Mouse (Mus musculus): ENCODE measurements at regions not wholly inside any gene's neighbourhood (a gene's known extent, or its start where the extent isn't known, plus 50 kb on each side); places are given as distances from the start of the nearest gene placed in this dataset.

DNA sequence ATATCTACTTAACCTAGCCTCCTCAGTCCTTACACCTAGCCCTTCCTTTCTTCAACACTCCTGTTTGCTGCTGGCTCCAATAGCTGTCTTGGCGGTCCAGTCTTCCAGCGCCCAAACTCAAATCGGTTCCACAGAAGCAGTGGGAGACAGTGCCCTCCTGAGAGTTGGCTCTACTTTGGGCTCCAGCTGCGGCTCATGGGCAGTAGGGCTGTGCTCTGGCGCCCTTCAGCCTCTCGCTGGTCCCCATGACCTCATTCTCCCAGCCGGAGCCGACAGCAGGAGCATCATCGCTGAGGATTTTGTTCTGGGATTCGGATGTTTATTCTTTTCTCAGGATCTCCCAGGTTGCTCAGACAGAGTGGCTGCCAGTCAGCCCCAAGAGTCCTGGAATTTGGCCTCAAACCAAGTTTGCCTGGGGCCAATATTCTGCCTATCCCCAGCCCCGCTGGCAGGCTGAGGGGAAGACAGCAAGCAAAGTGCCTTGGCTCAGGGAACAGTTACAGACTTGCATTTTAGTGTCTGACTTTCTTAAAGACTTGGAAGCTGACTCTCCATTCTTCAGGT, 64.1 kb upstream of the Pax6 start:
- DNase-seq (ENCODE audit: low spot score in 2 of 2), result no peak
- no peak for TF ChIP-seq CTCF (conservative IDR thresholded peaks at IDR 0.05)
- no peak overlapping the region; the same call in 1 of the 2 replicates for H3K4me3 ChIP-seq
- H3K27ac ChIP-seq, result no peak overlapping the region

- DNase-seq (ENCODE audit: low spot score in 2 of 2), result no peak
- no peak for TF ChIP-seq CTCF (conservative IDR thresholded peaks at IDR 0.05)
- H3K4me3 ChIP-seq, result no peak overlapping the region
- H3K27ac ChIP-seq, result no peak overlapping the region
Observed at GRCm38 (mm10) chr2:105607969-105608538, 60.6 kb upstream of the Pax6 start.

- DNase-seq (ENCODE audit: low spot score in 2 of 2), result no peak
- H3K27ac ChIP-seq, result no peak overlapping the region
- TF ChIP-seq CTCF (conservative IDR thresholded peaks at IDR 0.05), result no peak
- no peak overlapping the region for H3K4me3 ChIP-seq
Observed at GRCm38 (mm10) chr2:105608756-105609155, 59.9 kb upstream of the Pax6 start.

DNA sequence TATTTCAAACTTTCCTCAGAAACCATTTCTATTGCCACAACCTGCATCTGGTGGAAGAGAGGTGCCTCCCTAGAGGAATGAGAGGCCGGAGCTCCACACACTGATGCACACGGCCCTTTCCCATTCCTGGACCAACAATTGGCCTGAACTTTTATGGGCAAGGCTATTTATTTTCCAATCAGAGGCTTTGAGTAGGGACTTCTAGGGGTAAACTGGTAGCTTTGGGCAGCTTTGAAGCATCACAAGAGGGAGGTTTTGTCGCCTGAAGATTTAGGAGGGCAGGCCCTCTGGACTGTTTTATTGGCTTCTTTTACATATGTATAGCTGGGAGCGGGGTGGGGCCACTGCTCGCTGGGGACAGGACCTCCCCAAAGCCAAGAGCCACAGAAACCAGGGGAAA, 57.7 kb upstream of the Pax6 start:
- Histone ChIP-seq H3K27ac (no peak overlapping the region), H3K4me3 (no peak overlapping the region)
- DNase-seq (ENCODE audit: low spot score in 2 of 2), result no peak
- no peak for TF ChIP-seq CTCF (conservative IDR thresholded peaks at IDR 0.05)

- H3K27ac ChIP-seq, result no peak overlapping the region
- no peak overlapping the region for H3K4me3 ChIP-seq
- no peak for TF ChIP-seq CTCF (conservative IDR thresholded peaks at IDR 0.05)
- DNase-seq (ENCODE audit: low spot score in 2 of 2), result no peak
Observed at GRCm38 (mm10) chr2:105611651-105612050, 57.0 kb upstream of the Pax6 start.

DNA sequence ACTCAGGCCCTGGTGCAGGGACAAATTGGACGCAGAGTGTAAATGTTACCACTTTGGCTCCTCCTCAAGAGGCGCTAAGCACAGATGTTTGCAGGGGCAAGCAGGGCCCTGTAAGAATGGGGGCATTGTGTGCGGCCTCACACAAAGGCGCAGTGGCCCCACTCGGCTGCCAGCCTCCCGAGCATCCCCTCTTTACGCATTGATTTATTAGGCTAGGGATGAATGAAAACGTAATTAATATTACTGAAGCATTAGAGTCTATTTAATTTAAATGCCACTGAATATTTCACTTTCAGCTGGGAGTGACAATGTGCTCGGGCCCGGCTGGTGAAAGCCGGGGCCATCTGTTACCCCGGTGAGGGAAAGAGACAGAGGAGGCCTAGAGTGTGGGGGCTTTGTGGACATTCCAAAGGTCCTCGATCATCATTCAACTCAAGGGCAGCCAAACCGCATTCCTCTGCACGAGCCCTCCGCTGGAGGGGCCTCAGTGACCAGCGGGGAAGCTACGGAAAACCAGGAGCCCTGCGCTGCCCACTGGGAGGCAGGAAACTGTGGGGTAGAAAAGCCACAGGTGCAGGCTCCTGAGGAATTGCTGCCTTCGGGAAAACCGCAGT, 56.5 kb upstream of the Pax6 start:
- no peak for TF ChIP-seq CTCF (conservative IDR thresholded peaks at IDR 0.05)
- peak in 1 of 2 experiments; percentile 8 for DNase-seq (ENCODE audit: low spot score in 2 of 2)
- no peak overlapping the region for H3K27ac ChIP-seq

GRCm38 (mm10) chr2:105612706-105613105, 56.0 kb upstream of the Pax6 start:
- no peak for TF ChIP-seq CTCF (conservative IDR thresholded peaks at IDR 0.05)

More for the DNA sequence above, 56.5 kb upstream of the Pax6 start:
- no peak overlapping the region for H3K4me3 ChIP-seq

DNA sequence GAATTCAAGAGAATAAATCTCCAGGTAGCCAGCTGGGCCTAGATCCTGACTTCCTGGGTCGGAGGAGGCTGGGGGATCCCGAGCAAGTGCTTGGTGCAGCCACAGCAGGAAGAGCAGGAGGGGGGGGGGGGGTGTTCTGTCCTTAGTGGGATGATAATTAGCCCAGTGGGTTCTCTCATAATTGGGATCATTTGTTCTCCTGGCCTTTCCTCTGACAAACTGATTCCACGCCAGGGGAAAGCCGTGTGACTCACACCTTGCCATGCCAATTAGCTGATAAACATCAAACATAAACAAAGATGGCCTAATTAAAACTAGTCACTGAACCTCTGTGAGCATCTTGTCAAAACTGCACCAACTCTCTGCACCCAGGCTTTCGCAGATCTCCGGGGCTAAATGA, 55.5 kb upstream of the Pax6 start:
- Histone ChIP-seq H3K27ac (no peak overlapping the region), H3K4me3 (no peak overlapping the region)
- TF ChIP-seq CTCF (conservative IDR thresholded peaks at IDR 0.05), result no peak
- no peak for DNase-seq (ENCODE audit: low spot score in 2 of 2)

More at GRCm38 (mm10) chr2:105612706-105613105, 56.0 kb upstream of the Pax6 start:
- no peak overlapping the region for H3K4me3 ChIP-seq
- no peak overlapping the region for H3K27ac ChIP-seq
- DNase-seq (ENCODE audit: low spot score in 2 of 2), result no peak

- H3K4me3 ChIP-seq, result peak overlapping the region; percentile 41
- 0 out of 2 replicates have a peak overlapping the region, but pooled peaks have one; percentile 3 for H3K27ac ChIP-seq
- TF ChIP-seq CTCF (conservative IDR thresholded peaks at IDR 0.05), result peak; percentile 81
- DNase-seq (ENCODE audit: low spot score in 2 of 2), result peak; percentile 33 to 63
Observed at GRCm38 (mm10) chr2:105615891-105616733, 52.6 kb upstream of the Pax6 start.

Measured in layer of hippocampus, adult 2 months (tissue).